Mouse (Mus musculus) intestine, postnatal 0 days (tissue): Measurements from ENCODE around the gene Gast. TPM values are rescaled to one million over a fixed set of nuclear protein-coding genes. Genes with fewer than 3 reads are reported as not detected.
A peak's percentile ranks its signal among the peaks of the same experiment; 100 is the strongest.

ENCODE experiments used
- ATAC-seq: fragments of 200-750 bp; cut with Nextera tagmentation; 2 replicates; pipeline ENCODE4 v1.8.0; 2017; ENCODE audit warnings: mild to moderate bottlenecking, moderate TSS enrichment, moderate library complexity
- H3K27ac ChIP-seq: fragments of 300-500 bp; sonication (generic); 2 replicates; pipeline ENCODE4 v1.5.1; 2014; ENCODE audit warnings: mild to moderate bottlenecking, low read depth, low read length, moderate library complexity
- H3K27me3 ChIP-seq: fragments of 300-500 bp; sonication (generic); replicated peaks from 2 replicates; pipeline ENCODE4 v1.6.1; 2014; ENCODE audit warnings: low read length, mixed read lengths; ENCODE audit not compliant: control insufficient read depth, insufficient read depth
- H3K36me3 ChIP-seq: fragments of 300-500 bp; sonication (generic); 2 replicates; pipeline ENCODE4 v1.6.1; 2014; ENCODE audit warnings: mild to moderate bottlenecking, moderate library complexity; ENCODE audit not compliant: control insufficient read depth, insufficient read depth
- H3K4me1 ChIP-seq: fragments of 300-500 bp; sonication (generic); replicated peaks from 2 replicates; pipeline ENCODE4 v1.6.1; 2014; ENCODE audit warnings: antibody characterized with exemption, low read length, mixed read lengths; ENCODE audit not compliant: control insufficient read depth, insufficient read depth
- H3K4me2 ChIP-seq: fragments of 300-500 bp; sonication (generic); replicated peaks from 2 replicates; pipeline ENCODE4 v1.6.1; 2014; ENCODE audit warnings: low read depth, mild to moderate bottlenecking, moderate library complexity
- H3K4me3 ChIP-seq: fragments of 300-500 bp; sonication (generic); 2 replicates; pipeline ENCODE4 v1.5.1; 2014; ENCODE audit warnings: low read depth, low read length
- H3K9ac ChIP-seq: fragments of 300-500 bp; sonication (generic); 2 replicates; pipeline ENCODE4 v1.6.1; 2014; ENCODE audit warnings: mild to moderate bottlenecking, low read depth, low read length
- H3K9me3 ChIP-seq: fragments of 300-500 bp; sonication (generic); 2 replicates; pipeline ENCODE4 v1.6.1; 2016; ENCODE audit warnings: mixed run types; ENCODE audit not compliant: control insufficient read depth
- CTCF ChIP-seq: sonication (generic); IDR thresholded peaks from 2 replicates; pipeline ENCODE4 v1.5.1; 2016; ENCODE audit warnings: low read depth, mild to moderate bottlenecking, control low read depth, antibody characterized with exemption, moderate library complexity
- WGBS: fragments of 180-500 bp; shearing (Covaris S2); extraction: QIAGEN DNeasy Blood & Tissue Kit; methylation state at CpG from one replicate; pipeline ENCODE4 v1.1.7; 2014; 5-methylcytosine and 5-hydroxymethylcytosine counted together
- polyA plus RNA-seq: library from polyadenylated mRNA; unstranded; fragments of >200 nt; fragmentation: Nextera tagmentation; extraction: Ambion mirVana; gene quantifications from 2 replicates; pipeline ENCODE4 v1.2.1, GENCODE M21; 2015

Gast gene
- polyA plus RNA-seq, 1 experiment from 2014 or later, result 1.1 TPM

- no peak overlapping the region for H3K9ac ChIP-seq
- H3K4me3 ChIP-seq, result no peak overlapping the region
- no peak for ATAC-seq
- no peaks in the 10 kb centered on the region for H3K4me1 ChIP-seq
- no peaks in the 10 kb centered on the region for H3K9me3 ChIP-seq
- H3K27me3 ChIP-seq, result no peaks in the 10 kb centered on the region
- no peak overlapping the region for H3K27ac ChIP-seq
- WGBS, result 81% methylated on average over 1 of the region's 1 CpGs
- no peak overlapping the region for H3K4me2 ChIP-seq
- TF ChIP-seq CTCF, result no peak
- no peaks in the 10 kb centered on the region for H3K36me3 ChIP-seq
Observed at GRCm38 (mm10) chr11:100311656-100312055, 22.6 kb upstream of the Gast start.

GRCm38 (mm10) chr11:100312096-100312679 is 22.0 kb upstream of the Gast start:
- no peaks in the 10 kb centered on the region for H3K27me3 ChIP-seq
- H3K4me3 ChIP-seq, result no peak overlapping the region
- WGBS, result 35% methylated on average over 5 of the region's 5 CpGs
- H3K4me1 ChIP-seq, result no peaks in the 10 kb centered on the region
- H3K27ac ChIP-seq, result no peak overlapping the region
- H3K9ac ChIP-seq, result no peak overlapping the region
- no peak for ATAC-seq
- TF ChIP-seq CTCF, result no peak
- H3K36me3 ChIP-seq, result no peaks in the 10 kb centered on the region
- no peak overlapping the region for H3K4me2 ChIP-seq
- no peaks in the 10 kb centered on the region for H3K9me3 ChIP-seq

GRCm38 (mm10) chr11:100313424-100313823 is 20.8 kb upstream of the Gast start:
- no peak overlapping the region for H3K9ac ChIP-seq
- no peak for TF ChIP-seq CTCF
- no peaks in the 10 kb centered on the region for H3K36me3 ChIP-seq
- H3K27me3 ChIP-seq, result no peaks in the 10 kb centered on the region
- H3K9me3 ChIP-seq, result no peaks in the 10 kb centered on the region
- no peak overlapping the region for H3K27ac ChIP-seq
- H3K4me1 ChIP-seq, result no peaks in the 10 kb centered on the region
- peak; percentile 68; the same call in 1 of the 2 replicates for ATAC-seq
- no peak overlapping the region for H3K4me2 ChIP-seq
- 72% methylated on average over 6 of the region's 6 CpGs for WGBS
- H3K4me3 ChIP-seq, result no peak overlapping the region

GRCm38 (mm10) chr11:100315439-100315838 is 18.8 kb upstream of the Gast start:
- ATAC-seq, result no peak
- 91% methylated on average over 5 of the region's 5 CpGs for WGBS

GRCm38 (mm10) chr11:100317826-100318380 is 16.3 kb upstream of the Gast start:
- H3K4me2 ChIP-seq, result no peak overlapping the region
- no peak overlapping the region for H3K27ac ChIP-seq
- peaks cover 19% of the 10 kb centered on the region for H3K36me3 ChIP-seq
- 47% methylated on average over 6 of the region's 6 CpGs for WGBS
- no peaks in the 10 kb centered on the region for H3K9me3 ChIP-seq
- no peaks in the 10 kb centered on the region for H3K27me3 ChIP-seq
- no peak for TF ChIP-seq CTCF
- H3K9ac ChIP-seq, result no peak overlapping the region
- H3K4me1 ChIP-seq, result no peaks in the 10 kb centered on the region
- ATAC-seq, result no peak
- H3K4me3 ChIP-seq, result no peak overlapping the region

More at GRCm38 (mm10) chr11:100315439-100315838, 18.8 kb upstream of the Gast start:
- TF ChIP-seq CTCF, result no peak
- Histone ChIP-seq H3K9ac (no peak overlapping the region), H3K4me2 (no peak overlapping the region), H3K27ac (no peak overlapping the region), H3K4me3 (no peak overlapping the region), H3K27me3 (no peaks in the 10 kb centered on the region), H3K9me3 (no peaks in the 10 kb centered on the region), H3K36me3 (no peaks in the 10 kb centered on the region), H3K4me1 (no peaks in the 10 kb centered on the region)

- Histone ChIP-seq H3K4me1 (no peaks in the 10 kb centered on the region), H3K9me3 (no peaks in the 10 kb centered on the region), H3K9ac (no peak overlapping the region), H3K36me3 (peaks cover 19% of the 10 kb centered on the region), H3K4me3 (peak overlapping the region; percentile 38), H3K27me3 (no peaks in the 10 kb centered on the region), H3K4me2 (peak overlapping the region; percentile 62), H3K27ac (no peak overlapping the region)
- WGBS, result 76% methylated on average over 10 of the region's 10 CpGs
- TF ChIP-seq CTCF, result no peak
- no peak for ATAC-seq
Observed at GRCm38 (mm10) chr11:100318529-100319451, 15.4 kb upstream of the Gast start.
